Mouse (Mus musculus) adrenal gland, postnatal 14 days (tissue): Measurements from ENCODE around the gene Jup. TPM values are rescaled to one million over a fixed set of nuclear protein-coding genes. Genes with fewer than 3 reads are reported as not detected.

Source experiments
- DNase-seq: peaks from one replicate; pipeline ENCODE4 v3.0.0; 2021; ENCODE audit warnings: mixed read lengths
- microRNA-seq, 2 experiments: library from miRNA; unstranded; fragments of <30 nt; microRNA quantifications; one replicate each; pipeline ENCODE4 v1.2.0; 2021
- total RNA-seq: library from RNA; stranded (reverse); gene quantifications from 2 replicates; pipeline ENCODE4 v1.2.3, GENCODE M21; 2021

Gene Jup
- total RNA-seq, 1 experiment from 2014 or later, result 101 TPM

DNA sequence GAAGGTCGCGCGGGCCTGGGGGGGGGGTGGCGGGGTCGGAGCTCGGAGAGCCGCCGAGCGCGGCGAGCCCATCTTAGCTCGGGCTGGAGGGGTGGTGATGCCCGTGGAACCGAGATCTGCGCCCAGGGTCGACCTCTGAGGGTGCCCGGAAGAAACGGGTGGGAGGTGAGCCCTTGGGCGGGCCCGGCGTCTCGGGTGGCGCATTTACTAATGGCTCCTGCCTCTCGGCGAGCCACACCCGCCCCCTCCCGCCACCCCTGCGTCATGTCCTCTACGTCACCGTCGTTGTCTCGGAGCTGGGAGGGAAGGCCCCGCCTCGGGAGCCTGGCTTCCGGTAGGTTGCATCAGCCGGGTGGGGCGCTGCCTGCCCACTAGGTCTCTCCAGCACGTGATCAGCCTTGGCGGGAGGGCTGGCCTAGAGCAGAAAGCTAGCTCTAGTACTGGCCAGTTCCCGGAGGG, 77.4 kb downstream of the Jup start:
- peak; percentile 99 for DNase-seq

DNA sequence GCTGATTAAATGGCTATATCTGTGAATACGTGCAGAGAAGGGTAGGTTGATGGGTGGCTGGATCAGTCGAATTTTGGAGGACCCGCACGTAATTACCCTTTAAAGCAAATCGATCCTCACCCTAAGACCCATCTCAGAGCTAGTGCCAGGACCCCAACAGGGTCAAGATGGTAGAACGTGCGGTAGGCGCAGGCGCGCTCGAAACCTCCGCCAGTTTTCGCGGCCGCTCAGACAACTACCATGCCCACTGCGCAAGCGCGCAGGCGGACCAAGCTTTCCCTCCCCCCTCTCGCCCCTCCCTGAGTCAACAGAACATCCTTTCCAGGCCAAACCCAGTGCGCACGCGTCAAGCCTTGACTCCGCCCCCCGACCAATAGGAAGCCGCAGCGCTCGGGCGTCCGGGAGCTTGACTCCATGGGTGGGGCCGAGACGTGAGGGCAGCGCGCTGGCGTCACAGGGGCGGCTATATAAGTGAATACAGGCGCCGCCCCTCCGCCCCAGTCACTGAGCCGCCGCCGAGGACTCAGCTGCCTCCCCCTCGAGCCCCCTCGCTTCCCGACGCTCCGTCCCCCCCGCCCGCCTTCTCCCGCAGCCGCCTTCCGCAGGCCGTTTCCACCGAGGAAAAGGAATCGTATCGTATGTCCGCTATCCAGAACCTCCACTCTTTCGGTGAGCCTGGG, 77.9 kb downstream of the Jup start, which contains the start of gene Eif1:
TSS of gene Eif1 (plus strand) at position 394 of the 680 bp plus-strand sequence.
- peak; percentile 100 for DNase-seq

Small RNA genes lying within 50 kb of the gene (microRNA-seq; reads per million reads assigned to microRNA genes)
- 0 reads per million in 2 experiments for gene Gm27374

Other genes starting within 250 kb of the Jup start
- gene Krt19, start 249.1 kb downstream of the Jup start, total RNA-seq, result 6.4 and 6.6 TPM in 2 replicates
- gene Krt9, start 204.5 kb downstream of the Jup start, total RNA-seq, result not detected in 2 replicates
- gene Krt14, start 190.2 kb downstream of the Jup start, total RNA-seq, result 0.38 and 0.41 TPM in 2 replicates
- gene Krt16, start 148.9 kb downstream of the Jup start, total RNA-seq, result not detected in 2 replicates
- gene Krt17, start 136.7 kb downstream of the Jup start, total RNA-seq, result not detected in 2 replicates
- gene Krt42, start 127.9 kb downstream of the Jup start, total RNA-seq, result not detected in 2 replicates
- gene Eif1, start 77.9 kb downstream of the Jup start, total RNA-seq, result 987 and 1,021 TPM in 2 replicates
- not detected in 2 replicates for gene Gast, start 63.4 kb downstream of the Jup start, total RNA-seq
- gene Hap1, start 41.6 kb downstream of the Jup start, total RNA-seq, result 50.1 and 54.0 TPM in 2 replicates
- gene P3h4, start 17.1 kb upstream of the Jup start, total RNA-seq, result 25.8 and 26.7 TPM in 2 replicates
- gene Fkbp10, start 17.9 kb upstream of the Jup start, total RNA-seq, result 33.8 and 38.9 TPM in 2 replicates
- gene Nt5c3b, start 44.0 kb upstream of the Jup start, total RNA-seq, result 51.5 and 57.5 TPM in 2 replicates
- gene Klhl10, start 44.2 kb upstream of the Jup start, total RNA-seq, result 0.94 and 1.5 TPM in 2 replicates
- 42.9 and 44.2 TPM in 2 replicates for gene Klhl11, start 75.0 kb upstream of the Jup start, total RNA-seq
- gene Acly, start 130.2 kb upstream of the Jup start, total RNA-seq, result 805 and 809 TPM in 2 replicates
- gene Ttc25, start 147.8 kb upstream of the Jup start, total RNA-seq, result 1.3 TPM in 2 replicates
- 35.5 and 38.4 TPM in 2 replicates for gene Cnp, start 177.1 kb upstream of the Jup start, total RNA-seq
- 41.1 and 44.4 TPM in 2 replicates for gene Nkiras2, start 221.5 kb upstream of the Jup start, total RNA-seq
- gene Dnajc7, start 222.4 kb upstream of the Jup start, total RNA-seq, result 217 and 264 TPM in 2 replicates